Mouse (Mus musculus) neural tube, embryonic 11.5 days (tissue): ENCODE data around the gene Stat3. TPM values are rescaled to one million over a fixed set of nuclear protein-coding genes. Genes with fewer than 3 reads are reported as not detected.

ENCODE experiments used
- ATAC-seq: fragments of 200-750 bp; cut with Nextera tagmentation; 2 replicates; pipeline ENCODE4 v1.8.0; 2017; ENCODE audit warnings: moderate number of reproducible peaks, mild to moderate bottlenecking, moderate TSS enrichment, moderate library complexity; ENCODE audit not compliant: insufficient read depth, low FRiP score, low TSS enrichment
- DNase-seq: peaks from one replicate; pipeline ENCODE4 v3.0.0-alpha.2; 2015; ENCODE audit warnings: low spot score
- H3K27ac ChIP-seq: fragments of 300-500 bp; sonication (generic); 2 replicates; pipeline ENCODE4 v1.5.1; 2014; ENCODE audit warnings: low read depth, mild to moderate bottlenecking, low read length
- H3K27me3 ChIP-seq: fragments of 300-500 bp; sonication (generic); 2 replicates; pipeline ENCODE4 v1.6.1; 2014; ENCODE audit warnings: mild to moderate bottlenecking, low read length, mixed read lengths; ENCODE audit not compliant: control insufficient read depth, insufficient read depth
- H3K36me3 ChIP-seq: fragments of 300-500 bp; sonication (generic); 2 replicates; pipeline ENCODE4 v1.6.1; 2014; ENCODE audit warnings: mild to moderate bottlenecking, low read length, moderate library complexity, mixed read lengths; ENCODE audit not compliant: control insufficient read depth, insufficient read depth
- H3K4me1 ChIP-seq: fragments of 300-500 bp; sonication (generic); 2 replicates; pipeline ENCODE4 v1.6.1; 2014; ENCODE audit warnings: low read length, mixed read lengths; ENCODE audit not compliant: control insufficient read depth, insufficient read depth
- H3K4me2 ChIP-seq: fragments of 300-500 bp; sonication (generic); 2 replicates; pipeline ENCODE4 v1.6.1; 2014; ENCODE audit warnings: low read depth, mild to moderate bottlenecking, moderate library complexity
- H3K4me3 ChIP-seq: fragments of 300-500 bp; sonication (generic); 2 replicates; pipeline ENCODE4 v1.5.1; 2014; ENCODE audit warnings: low read depth, low read length
- H3K9ac ChIP-seq: fragments of 300-500 bp; sonication (generic); 2 replicates; pipeline ENCODE4 v1.6.1; 2014; ENCODE audit warnings: mild to moderate bottlenecking, low read length
- H3K9me3 ChIP-seq: fragments of 300-500 bp; sonication (generic); 2 replicates; pipeline ENCODE4 v1.6.1; 2016; ENCODE audit warnings: low read length; ENCODE audit not compliant: control insufficient read depth
- WGBS: fragments of 180-500 bp; shearing (Covaris S2); extraction: QIAGEN DNeasy Blood & Tissue Kit; methylation state at CpG from one replicate; pipeline ENCODE4 v1.1.7; 2014; 5-methylcytosine and 5-hydroxymethylcytosine counted together
- polyA plus RNA-seq: library from polyadenylated mRNA; unstranded; fragments of >200 nt; fragmentation: Nextera tagmentation; extraction: Ambion mirVana; gene quantifications from 2 replicates; pipeline ENCODE4 v1.2.1, GENCODE M21; 2014

Stat3 gene
- polyA plus RNA-seq, 1 experiment from 2014 or later, result 42.1 TPM

GRCm38 (mm10) chr11:100891256-100892123 is 47.9 kb downstream of the Stat3 start:
- ATAC-seq (no peak), DNase-seq (no peak)
- Histone ChIP-seq H3K9ac (no peak overlapping the region), H3K27ac (no peak overlapping the region), H3K4me2 (no peak overlapping the region), H3K4me1 (no peaks in the 10 kb centered on the region), H3K9me3 (no peaks in the 10 kb centered on the region), H3K27me3 (no peaks in the 10 kb centered on the region), H3K4me3 (no peak overlapping the region), H3K36me3 (no peaks in the 10 kb centered on the region)
- WGBS, result 67% methylated on average over 15 of the region's 15 CpGs

- no peaks in the 10 kb centered on the region for H3K9me3 ChIP-seq
- H3K36me3 ChIP-seq, result no peaks in the 10 kb centered on the region
- WGBS, result 87% methylated on average over 6 of the region's 6 CpGs
- H3K27ac ChIP-seq, result no peak overlapping the region
- no peaks in the 10 kb centered on the region for H3K27me3 ChIP-seq
- no peak for DNase-seq
- no peak overlapping the region for H3K9ac ChIP-seq
- H3K4me2 ChIP-seq, result no peak overlapping the region
- no peak for ATAC-seq
- H3K4me3 ChIP-seq, result no peak overlapping the region
- no peaks in the 10 kb centered on the region for H3K4me1 ChIP-seq
Measured at GRCm38 (mm10) chr11:100890481-100890880, 48.9 kb downstream of the Stat3 start.

- Histone ChIP-seq H3K9me3 (no peaks in the 10 kb centered on the region), H3K27me3 (no peaks in the 10 kb centered on the region), H3K4me2 (no peak overlapping the region), H3K36me3 (no peaks in the 10 kb centered on the region), H3K27ac (no peak overlapping the region), H3K4me3 (no peak overlapping the region), H3K4me1 (no peaks in the 10 kb centered on the region), H3K9ac (no peak overlapping the region)
- ATAC-seq, result no peak
- DNase-seq, result no peak
- 62% methylated on average over 10 of the region's 10 CpGs for WGBS
Measured at GRCm38 (mm10) chr11:100888348-100888820, 51.0 kb downstream of the Stat3 start.

GRCm38 (mm10) chr11:100887764-100888163 is 51.6 kb downstream of the Stat3 start:
- Histone ChIP-seq H3K36me3 (no peaks in the 10 kb centered on the region), H3K4me3 (no peak overlapping the region), H3K27ac (no peak overlapping the region), H3K4me1 (no peaks in the 10 kb centered on the region), H3K4me2 (no peak overlapping the region), H3K27me3 (no peaks in the 10 kb centered on the region), H3K9me3 (no peaks in the 10 kb centered on the region), H3K9ac (no peak overlapping the region)
- DNase-seq, result no peak
- 75% methylated on average over 3 of the region's 3 CpGs for WGBS
- no peak for ATAC-seq

GRCm38 (mm10) chr11:100887236-100887635 is 52.1 kb downstream of the Stat3 start:
- Histone ChIP-seq H3K27ac (no peak overlapping the region), H3K4me1 (no peaks in the 10 kb centered on the region), H3K4me2 (no peak overlapping the region), H3K36me3 (no peaks in the 10 kb centered on the region), H3K9ac (no peak overlapping the region), H3K9me3 (no peaks in the 10 kb centered on the region), H3K27me3 (no peaks in the 10 kb centered on the region), H3K4me3 (no peak overlapping the region)
- WGBS, result 77% methylated on average over 4 of the region's 4 CpGs
- DNase-seq, result no peak
- ATAC-seq, result no peak

- no peaks in the 10 kb centered on the region for H3K9me3 ChIP-seq
- H3K4me1 ChIP-seq, result no peaks in the 10 kb centered on the region
- no peak overlapping the region for H3K4me3 ChIP-seq
- H3K27me3 ChIP-seq, result no peaks in the 10 kb centered on the region
- DNase-seq (no peak), ATAC-seq (no peak)
- no peak overlapping the region for H3K9ac ChIP-seq
- H3K36me3 ChIP-seq, result no peaks in the 10 kb centered on the region
- WGBS, result 63% methylated on average over 8 of the region's 8 CpGs
- no peak overlapping the region for H3K27ac ChIP-seq
- H3K4me2 ChIP-seq, result no peak overlapping the region
Measured at GRCm38 (mm10) chr11:100886188-100886740, 53.1 kb downstream of the Stat3 start.

GRCm38 (mm10) chr11:100885472-100885871 is 53.9 kb downstream of the Stat3 start:
- no peaks in the 10 kb centered on the region for H3K36me3 ChIP-seq
- H3K4me1 ChIP-seq, result no peaks in the 10 kb centered on the region
- H3K27ac ChIP-seq, result no peak overlapping the region
- no peaks in the 10 kb centered on the region for H3K9me3 ChIP-seq
- H3K9ac ChIP-seq, result no peak overlapping the region
- H3K4me2 ChIP-seq, result no peak overlapping the region
- H3K27me3 ChIP-seq, result no peaks in the 10 kb centered on the region
- ATAC-seq (no peak), DNase-seq (no peak)
- no peak overlapping the region for H3K4me3 ChIP-seq

- WGBS, result 85% methylated on average over 10 of the region's 10 CpGs
- no peak overlapping the region for H3K9ac ChIP-seq
- no peak for ATAC-seq
Measured at GRCm38 (mm10) chr11:100883640-100884039, 55.7 kb downstream of the Stat3 start.

More at GRCm38 (mm10) chr11:100883640-100884039, 55.7 kb downstream of the Stat3 start:
- H3K36me3 ChIP-seq, result no peaks in the 10 kb centered on the region
- no peak for DNase-seq
- no peak overlapping the region for H3K27ac ChIP-seq
- H3K9me3 ChIP-seq, result no peaks in the 10 kb centered on the region
- H3K4me2 ChIP-seq, result no peak overlapping the region
- no peak overlapping the region for H3K4me3 ChIP-seq
- no peaks in the 10 kb centered on the region for H3K27me3 ChIP-seq
- H3K4me1 ChIP-seq, result no peaks in the 10 kb centered on the region
